Mouse (Mus musculus): ENCODE results near the gene Lgi1. TPM values are rescaled to one million over a fixed set of nuclear protein-coding genes. Genes with fewer than 3 reads are reported as not detected.

Gene Lgi1
- polyA plus RNA-seq, 1 experiment: 0.10 TPM

- TF ChIP-seq POLR2A (IDR thresholded peaks at IDR 0.05; ENCODE audit: control insufficient read depth, low read depth, low read length): no peak
- H3K36me3 ChIP-seq (ENCODE audit: control insufficient read depth, insufficient read depth, low read length): no peaks in the 10 kb centered on the region
- H3K4me3 ChIP-seq (ENCODE audit: control insufficient read depth, low read depth, low read length): no peak overlapping the region
- no peaks in the 10 kb centered on the region for H3K27me3 ChIP-seq (ENCODE audit: control insufficient read depth, insufficient read depth, low read length)
- no peak overlapping the region for H3K27ac ChIP-seq (ENCODE audit: control insufficient read depth, insufficient read depth, low read depth, low read length)
- peaks cover 2% of the 10 kb centered on the region; the same call in 1 of the 2 replicates for H3K4me1 ChIP-seq (ENCODE audit: control insufficient read depth, insufficient read depth, low read length)
Observed at GRCm38 (mm10) chr19:38276226-38276625, 11.9 kb downstream of the Lgi1 start.

GRCm38 (mm10) chr19:38280242-38280641, 15.9 kb downstream of the Lgi1 start:
- no peak overlapping the region for H3K4me3 ChIP-seq (ENCODE audit: control insufficient read depth, low read depth, low read length)
- H3K27me3 ChIP-seq (ENCODE audit: control insufficient read depth, insufficient read depth, low read length): no peaks in the 10 kb centered on the region
- TF ChIP-seq POLR2A (IDR thresholded peaks at IDR 0.05; ENCODE audit: control insufficient read depth, low read depth, low read length) (no peak), CTCF (IDR thresholded peaks at IDR 0.05; ENCODE audit: control insufficient read depth, insufficient read depth, insufficient replicate concordance, low read depth, low read length) (no peak)
- H3K4me1 ChIP-seq (ENCODE audit: control insufficient read depth, insufficient read depth, low read length): no peaks in the 10 kb centered on the region
- H3K27ac ChIP-seq (ENCODE audit: control insufficient read depth, insufficient read depth, low read depth, low read length): no peak overlapping the region
- H3K36me3 ChIP-seq (ENCODE audit: control insufficient read depth, insufficient read depth, low read length): no peaks in the 10 kb centered on the region

- no peak for TF ChIP-seq POLR2A (IDR thresholded peaks at IDR 0.05; ENCODE audit: control insufficient read depth, low read depth, low read length)
- no peak for TF ChIP-seq CTCF (IDR thresholded peaks at IDR 0.05; ENCODE audit: control insufficient read depth, insufficient read depth, insufficient replicate concordance, low read depth, low read length)
- no peaks in the 10 kb centered on the region for H3K4me1 ChIP-seq (ENCODE audit: control insufficient read depth, insufficient read depth, low read length)
- H3K4me3 ChIP-seq (ENCODE audit: control insufficient read depth, low read depth, low read length): no peak overlapping the region
- no peak overlapping the region for H3K27ac ChIP-seq (ENCODE audit: control insufficient read depth, insufficient read depth, low read depth, low read length)
- H3K36me3 ChIP-seq (ENCODE audit: control insufficient read depth, insufficient read depth, low read length): no peaks in the 10 kb centered on the region
- no peaks in the 10 kb centered on the region for H3K27me3 ChIP-seq (ENCODE audit: control insufficient read depth, insufficient read depth, low read length)
Observed at GRCm38 (mm10) chr19:38282407-38282806, 18.1 kb downstream of the Lgi1 start.

GRCm38 (mm10) chr19:38288556-38288955, 24.2 kb downstream of the Lgi1 start:
- no peaks in the 10 kb centered on the region for H3K27me3 ChIP-seq (ENCODE audit: control insufficient read depth, insufficient read depth, low read length)
- TF ChIP-seq POLR2A (IDR thresholded peaks at IDR 0.05; ENCODE audit: control insufficient read depth, low read depth, low read length) (no peak), CTCF (IDR thresholded peaks at IDR 0.05; ENCODE audit: control insufficient read depth, insufficient read depth, insufficient replicate concordance, low read depth, low read length) (no peak)
- H3K4me1 ChIP-seq (ENCODE audit: control insufficient read depth, insufficient read depth, low read length): no peaks in the 10 kb centered on the region

GRCm38 (mm10) chr19:38291432-38291831, 27.1 kb downstream of the Lgi1 start:
- H3K4me3 ChIP-seq (ENCODE audit: control insufficient read depth, low read depth, low read length): no peak overlapping the region
- TF ChIP-seq CTCF (IDR thresholded peaks at IDR 0.05; ENCODE audit: control insufficient read depth, insufficient read depth, insufficient replicate concordance, low read depth, low read length) (no peak), POLR2A (IDR thresholded peaks at IDR 0.05; ENCODE audit: control insufficient read depth, low read depth, low read length) (no peak)
- no peaks in the 10 kb centered on the region for H3K36me3 ChIP-seq (ENCODE audit: control insufficient read depth, insufficient read depth, low read length)
- H3K27me3 ChIP-seq (ENCODE audit: control insufficient read depth, insufficient read depth, low read length): no peaks in the 10 kb centered on the region
- no peak overlapping the region for H3K27ac ChIP-seq (ENCODE audit: control insufficient read depth, insufficient read depth, low read depth, low read length)
- H3K4me1 ChIP-seq (ENCODE audit: control insufficient read depth, insufficient read depth, low read length): no peaks in the 10 kb centered on the region

More at GRCm38 (mm10) chr19:38288556-38288955, 24.2 kb downstream of the Lgi1 start:
- Histone ChIP-seq H3K4me3 (ENCODE audit: control insufficient read depth, low read depth, low read length) (no peak overlapping the region), H3K36me3 (ENCODE audit: control insufficient read depth, insufficient read depth, low read length) (no peaks in the 10 kb centered on the region), H3K27ac (ENCODE audit: control insufficient read depth, insufficient read depth, low read depth, low read length) (no peak overlapping the region)

GRCm38 (mm10) chr19:38298018-38298626, 33.8 kb downstream of the Lgi1 start:
- no peaks in the 10 kb centered on the region for H3K27me3 ChIP-seq (ENCODE audit: control insufficient read depth, insufficient read depth, low read length)
- no peaks in the 10 kb centered on the region for H3K36me3 ChIP-seq (ENCODE audit: control insufficient read depth, insufficient read depth, low read length)
- H3K4me3 ChIP-seq (ENCODE audit: control insufficient read depth, low read depth, low read length): no peak overlapping the region
- TF ChIP-seq POLR2A (IDR thresholded peaks at IDR 0.05; ENCODE audit: control insufficient read depth, low read depth, low read length) (no peak), CTCF (IDR thresholded peaks at IDR 0.05; ENCODE audit: control insufficient read depth, insufficient read depth, insufficient replicate concordance, low read depth, low read length) (no peak)
- no peak overlapping the region for H3K27ac ChIP-seq (ENCODE audit: control insufficient read depth, insufficient read depth, low read depth, low read length)
- H3K4me1 ChIP-seq (ENCODE audit: control insufficient read depth, insufficient read depth, low read length): no peaks in the 10 kb centered on the region

GRCm38 (mm10) chr19:38308116-38308515, 43.8 kb downstream of the Lgi1 start:
- TF ChIP-seq CTCF (IDR thresholded peaks at IDR 0.05; ENCODE audit: control insufficient read depth, insufficient read depth, insufficient replicate concordance, low read depth, low read length) (no peak), POLR2A (IDR thresholded peaks at IDR 0.05; ENCODE audit: control insufficient read depth, low read depth, low read length) (no peak)
- H3K36me3 ChIP-seq (ENCODE audit: control insufficient read depth, insufficient read depth, low read length): no peaks in the 10 kb centered on the region
- no peak overlapping the region for H3K27ac ChIP-seq (ENCODE audit: control insufficient read depth, insufficient read depth, low read depth, low read length)
- no peaks in the 10 kb centered on the region for H3K4me1 ChIP-seq (ENCODE audit: control insufficient read depth, insufficient read depth, low read length)
- H3K4me3 ChIP-seq (ENCODE audit: control insufficient read depth, low read depth, low read length): no peak overlapping the region
- H3K27me3 ChIP-seq (ENCODE audit: control insufficient read depth, insufficient read depth, low read length): no peaks in the 10 kb centered on the region

All from testis, adult 2 months (tissue).